Mouse (Mus musculus): ENCODE measurements around the gene Hhip.

Hhip gene

GRCm38 (mm10) chr8:80057198-80058174, at the start of gene Hhip:
TSS of gene Hhip (minus strand) at chr8:80058006.
- DNase-seq (ENCODE audit: low read depth, low spot score): no peak

GRCm38 (mm10) chr8:80087021-80087420, 29.2 kb upstream of the Hhip start:
- peak; percentile 12 for DNase-seq (ENCODE audit: low read depth, low spot score)

- no peak for DNase-seq (ENCODE audit: low read depth, low spot score)
Measured at GRCm38 (mm10) chr8:80058193-80058592, 387 bp upstream of the Hhip start.

DNA sequence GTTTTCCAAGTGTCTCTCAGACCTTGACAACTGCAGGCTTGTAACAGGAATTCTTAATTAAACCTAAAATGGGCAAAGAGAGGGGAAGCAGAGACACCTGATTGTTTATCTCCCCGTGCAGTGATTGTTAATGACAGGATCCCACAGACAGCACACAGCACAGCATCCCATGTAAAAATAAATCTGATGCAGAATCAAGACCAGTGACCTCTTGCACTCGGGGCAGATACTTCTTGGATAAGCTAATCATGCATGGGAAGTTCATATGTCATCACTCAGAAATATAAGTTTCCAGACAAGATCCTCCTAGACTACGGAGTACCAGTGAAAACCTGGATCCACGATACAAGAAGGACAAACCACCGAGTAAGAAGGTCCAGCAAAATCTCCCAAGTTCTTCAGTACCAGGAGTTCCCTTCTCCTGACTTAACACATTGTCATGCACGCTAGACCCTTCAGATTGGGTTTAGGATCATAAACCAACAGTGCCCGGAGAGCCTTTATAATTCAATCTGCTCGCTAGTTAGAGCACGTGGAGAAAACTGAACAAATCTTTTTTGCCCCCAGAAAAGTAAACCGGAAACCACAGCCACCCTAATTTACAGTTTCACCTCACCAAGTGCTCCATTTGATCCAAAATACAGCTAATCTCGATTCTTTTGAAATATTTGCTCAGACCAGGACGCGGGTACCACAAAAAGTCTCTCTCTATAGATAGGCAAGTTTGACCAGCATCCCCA, 1.3 kb downstream of the Hhip start:
- no peak for DNase-seq (ENCODE audit: low read depth, low spot score)

- no peak for DNase-seq (ENCODE audit: low read depth, low spot score)
Measured at GRCm38 (mm10) chr8:80055777-80056176, 2.0 kb downstream of the Hhip start.

GRCm38 (mm10) chr8:80055094-80055493, 2.7 kb downstream of the Hhip start:
- DNase-seq (ENCODE audit: low read depth, low spot score): no peak

DNA sequence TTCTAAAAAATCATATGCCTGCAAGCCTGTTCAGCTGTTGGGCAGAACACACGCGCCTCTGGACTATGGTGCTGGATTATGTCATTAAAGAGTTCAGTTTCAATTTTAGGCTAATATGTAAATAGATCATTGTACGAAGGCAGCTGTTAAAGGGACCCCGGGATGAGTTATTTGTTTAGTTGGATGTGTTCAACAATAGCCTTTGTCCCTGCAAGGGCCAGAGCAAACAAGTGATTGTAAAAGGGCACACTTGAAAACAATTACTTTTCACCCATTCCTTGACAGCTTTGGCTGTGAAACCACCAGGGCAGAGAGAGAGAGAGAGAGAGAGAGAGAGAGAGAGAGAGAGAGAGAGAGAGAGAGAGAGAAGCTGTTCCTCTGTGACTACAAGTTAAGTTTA, 3.6 kb downstream of the Hhip start:
- DNase-seq (ENCODE audit: low read depth, low spot score): no peak

DNA sequence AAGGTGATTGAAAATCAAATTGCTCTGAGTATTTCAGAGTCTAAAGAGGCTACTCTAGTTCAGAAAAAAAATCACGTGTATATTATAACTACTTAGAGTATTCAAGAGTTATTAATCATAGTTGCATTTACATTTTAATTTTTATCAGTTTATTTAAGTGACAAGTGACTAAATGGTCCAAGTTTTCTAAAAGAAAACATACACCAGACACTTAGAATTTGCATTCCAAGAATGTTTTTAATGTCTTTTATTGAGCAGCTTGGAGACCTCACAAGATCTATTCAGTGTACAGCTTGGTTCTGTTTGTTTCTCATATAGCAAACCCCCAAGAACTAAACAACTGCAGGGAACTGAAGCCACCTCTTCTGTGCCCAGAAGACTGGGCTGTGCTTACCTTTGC, 5.0 kb downstream of the Hhip start:
- DNase-seq (ENCODE audit: low read depth, low spot score): no peak

- DNase-seq (ENCODE audit: low read depth, low spot score): no peak
Measured at GRCm38 (mm10) chr8:80051494-80051893, 6.3 kb downstream of the Hhip start.

GRCm38 (mm10) chr8:80049256-80050005, 8.4 kb downstream of the Hhip start:
- no peak for DNase-seq (ENCODE audit: low read depth, low spot score)

DNA sequence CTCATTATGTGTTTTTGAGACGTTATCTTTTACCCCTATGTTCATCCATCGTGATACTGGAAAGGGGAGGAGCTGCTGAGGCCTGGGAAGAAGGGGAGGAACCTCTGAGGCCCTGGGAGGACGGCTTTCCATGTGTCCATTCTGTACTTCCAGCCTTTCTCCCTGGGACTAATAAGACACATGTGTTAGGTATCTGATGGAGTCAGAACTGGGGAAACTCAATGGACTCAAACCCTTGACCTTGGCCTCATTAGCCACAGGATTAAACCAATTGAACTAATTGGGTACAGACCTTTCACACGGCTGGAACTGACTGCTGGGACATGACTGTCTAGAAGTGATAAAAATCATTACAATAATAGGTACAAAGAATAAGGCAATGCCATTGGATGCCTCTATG, 9.6 kb downstream of the Hhip start:
- no peak for DNase-seq (ENCODE audit: low read depth, low spot score)

DNA sequence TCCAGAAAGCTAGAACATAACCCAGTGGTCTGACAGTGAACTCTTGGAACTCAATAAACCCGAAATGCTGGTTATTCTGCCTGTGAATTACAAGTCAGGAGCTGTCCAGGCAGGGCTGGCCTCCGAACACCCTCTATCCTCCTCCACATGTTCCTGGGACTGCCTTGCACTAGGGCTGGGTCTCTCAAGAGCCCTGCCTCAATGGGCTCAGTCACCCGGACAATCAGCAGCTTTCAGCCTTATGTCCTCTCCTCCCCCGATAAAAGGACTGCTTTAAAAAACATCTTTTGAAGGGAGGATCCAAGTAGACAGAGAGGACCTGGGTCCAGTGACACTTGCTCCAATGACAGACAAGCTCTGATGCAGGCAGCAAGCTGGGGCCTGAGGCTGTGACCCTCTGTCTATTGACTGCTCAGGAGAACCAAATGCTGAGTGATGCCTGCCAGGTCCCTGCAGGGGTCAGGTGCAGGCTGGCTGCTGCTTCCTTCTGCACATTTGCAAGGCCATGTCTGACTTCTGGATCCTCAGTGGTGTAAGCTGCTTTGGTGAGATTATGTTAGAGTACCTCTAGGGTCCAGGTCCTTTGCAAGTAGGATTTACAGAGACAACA, 20.1 kb downstream of the Hhip start:
- no peak for DNase-seq (ENCODE audit: low read depth, low spot score)

GRCm38 (mm10) chr8:80032604-80033003, 25.2 kb downstream of the Hhip start:
- DNase-seq (ENCODE audit: low read depth, low spot score): no peak

DNA sequence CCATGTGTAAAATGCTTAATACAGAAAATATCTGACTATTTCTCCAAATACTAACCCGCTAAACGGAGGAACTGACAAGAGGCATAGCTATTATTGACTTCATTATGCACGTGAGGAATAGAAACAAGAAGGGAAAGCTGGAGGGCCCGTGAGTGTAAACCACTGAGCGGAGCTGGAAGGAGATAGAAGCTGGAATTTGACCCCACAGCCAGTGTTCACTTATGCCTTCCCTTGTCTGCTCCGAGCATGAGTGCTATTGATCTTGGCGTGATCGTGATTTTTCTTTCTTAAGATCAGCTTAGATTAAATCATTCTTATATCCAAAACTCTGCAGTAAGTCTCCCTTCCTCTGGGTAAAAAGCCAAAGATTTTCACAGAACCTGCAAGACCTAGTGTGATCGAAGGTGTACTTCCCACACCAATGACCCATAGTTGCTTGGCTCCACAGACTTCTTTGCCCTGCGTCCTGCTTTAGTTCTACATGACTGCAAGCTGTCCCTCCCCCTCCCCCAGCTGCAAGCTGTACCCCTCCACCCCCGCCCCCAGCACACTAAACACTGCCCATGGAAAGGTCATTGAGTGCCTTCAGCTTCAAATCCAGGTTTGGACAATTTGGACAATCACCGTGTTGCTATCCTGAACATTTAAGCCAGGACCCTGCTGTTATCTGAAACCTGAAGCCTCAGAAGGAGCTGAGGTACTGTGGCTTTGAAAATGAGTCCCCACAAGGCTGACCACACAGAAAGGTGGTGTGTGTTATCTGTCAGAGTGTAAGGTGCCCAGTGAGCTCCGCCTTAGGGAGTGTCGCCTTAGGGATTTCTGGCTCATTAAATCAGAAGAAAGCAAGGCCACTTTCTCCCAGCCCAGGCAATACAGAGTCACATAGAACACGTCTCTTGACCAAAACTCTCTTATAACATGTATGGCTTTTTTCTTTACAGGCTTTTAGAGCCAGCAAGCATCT, 26.2 kb downstream of the Hhip start:
- DNase-seq (ENCODE audit: low read depth, low spot score): no peak

- DNase-seq (ENCODE audit: low read depth, low spot score): no peak
Measured at GRCm38 (mm10) chr8:80029631-80030030, 28.2 kb downstream of the Hhip start.

- no peak for DNase-seq (ENCODE audit: low read depth, low spot score)
Measured at GRCm38 (mm10) chr8:80020469-80020868, 37.3 kb downstream of the Hhip start.

- no peak for DNase-seq (ENCODE audit: low read depth, low spot score)
Measured at GRCm38 (mm10) chr8:80015818-80016217, 42.0 kb downstream of the Hhip start.

DNA sequence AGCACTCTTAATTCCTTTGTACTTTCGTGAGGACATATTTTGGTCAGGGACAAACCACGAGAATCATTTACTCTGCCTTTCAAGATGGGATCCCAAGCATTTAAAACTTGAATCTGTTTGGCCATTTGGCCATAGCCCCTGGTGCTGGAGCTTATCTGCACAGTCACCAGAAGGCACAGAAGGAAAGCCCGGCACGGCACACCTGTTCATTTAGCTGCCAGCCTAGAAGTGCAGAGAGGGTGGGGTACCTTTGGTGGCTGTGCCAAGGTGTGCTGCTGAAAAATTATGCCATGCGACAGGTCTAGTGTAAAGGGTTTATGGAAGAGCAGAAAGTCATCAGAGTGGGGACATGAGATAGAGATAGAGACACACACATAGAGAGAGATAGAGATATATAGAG, 53.4 kb downstream of the Hhip start:
- no peak for DNase-seq (ENCODE audit: low read depth, low spot score)

DNA sequence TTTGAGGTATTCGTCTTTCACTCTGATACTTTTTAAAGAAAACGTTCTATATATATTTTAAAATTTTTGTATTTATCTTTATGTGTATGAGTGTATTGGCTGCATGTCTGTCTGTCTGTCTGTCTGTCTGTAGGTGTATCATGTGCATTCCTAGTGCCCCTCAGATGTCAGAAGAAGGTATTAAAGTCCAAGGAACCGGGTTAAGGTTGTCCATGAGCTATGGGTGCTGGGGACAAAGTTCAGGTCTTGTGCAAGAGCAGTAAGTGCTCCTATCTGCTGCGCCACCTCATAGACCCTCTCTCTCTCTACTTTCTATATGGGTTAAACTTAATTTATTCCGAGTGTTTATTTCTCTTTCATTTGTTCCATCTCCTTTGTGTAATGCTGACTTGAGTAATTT, 55.5 kb downstream of the Hhip start:
- DNase-seq (ENCODE audit: low read depth, low spot score): no peak

DNA sequence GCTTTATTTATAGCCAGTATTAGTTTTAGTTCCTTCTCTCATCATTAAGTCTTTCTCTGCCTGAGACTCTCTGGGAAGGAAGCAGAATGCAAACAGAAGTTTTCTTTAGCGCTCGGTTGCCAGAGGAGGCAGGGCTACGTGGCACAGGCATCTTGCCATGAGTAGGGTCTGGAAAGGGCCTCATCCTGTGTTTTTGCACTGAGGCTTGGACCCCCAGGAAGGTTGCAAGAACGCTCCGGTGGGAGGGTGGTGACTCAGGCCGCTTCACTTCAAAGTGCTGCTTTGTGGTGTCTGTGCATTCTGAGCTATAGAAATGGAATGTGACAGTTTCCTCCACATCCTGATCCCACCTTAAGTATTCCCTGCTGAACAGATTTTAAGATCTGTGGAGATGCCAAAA, 62.7 kb downstream of the Hhip start:
- DNase-seq (ENCODE audit: low read depth, low spot score): no peak
